Mouse (Mus musculus): ENCODE measurements around the gene Haus8. TPM values are rescaled to one million over a fixed set of nuclear protein-coding genes. Genes with fewer than 3 reads are reported as not detected.
"Not testable (repeated sequence)": the region's sequence is repeated elsewhere in the genome, so short reads cannot be mapped to it uniquely, and the experiment has no call there.

The Haus8 gene
- polyA plus RNA-seq, 1 experiment from 2014 or later: 51.5 TPM

- ATAC-seq (no peak), DNase-seq (ENCODE audit: low spot score) (no peak)
- Histone ChIP-seq H3K36me3 (ENCODE audit: control insufficient read depth, insufficient read depth, low read length) (no peaks in the 10 kb centered on the region), H3K9me3 (replicated peaks; ENCODE audit: control insufficient read depth, low read length) (no peaks in the 10 kb centered on the region), H3K4me3 (ENCODE audit: low read depth, low read length) (no peak overlapping the region), H3K9ac (ENCODE audit: low read length) (no peak overlapping the region), H3K4me2 (ENCODE audit: low read length) (no peak overlapping the region), H3K27ac (ENCODE audit: low read depth, low read length) (no peak overlapping the region), H3K4me1 (ENCODE audit: control insufficient read depth, insufficient read depth, low read length) (peaks cover 10% of the 10 kb centered on the region), H3K27me3 (replicated peaks; ENCODE audit: control insufficient read depth, insufficient read depth, low read length) (no peaks in the 10 kb centered on the region)
- 84% methylated on average over 3 of the region's 3 CpGs for WGBS
Measured at GRCm38 (mm10) chr8:71276166-71276565, 3.4 kb upstream of the Haus8 start.

GRCm38 (mm10) chr8:71274478-71274877, 1.7 kb upstream of the Haus8 start:
- ATAC-seq (no peak), DNase-seq (ENCODE audit: low spot score) (no peak)
- Histone ChIP-seq H3K9ac (ENCODE audit: low read length) (no peak overlapping the region), H3K36me3 (ENCODE audit: control insufficient read depth, insufficient read depth, low read length) (no peaks in the 10 kb centered on the region), H3K4me3 (ENCODE audit: low read depth, low read length) (no peak overlapping the region), H3K4me2 (ENCODE audit: low read length) (no peak overlapping the region), H3K9me3 (replicated peaks; ENCODE audit: control insufficient read depth, low read length) (no peaks in the 10 kb centered on the region), H3K27me3 (replicated peaks; ENCODE audit: control insufficient read depth, insufficient read depth, low read length) (no peaks in the 10 kb centered on the region), H3K27ac (ENCODE audit: low read depth, low read length) (no peak overlapping the region), H3K4me1 (ENCODE audit: control insufficient read depth, insufficient read depth, low read length) (peaks cover 10% of the 10 kb centered on the region)

GRCm38 (mm10) chr8:71273151-71273510, 397 bp upstream of the Haus8 start:
- Histone ChIP-seq H3K9ac (ENCODE audit: low read length) (peak overlapping the region; percentile 77), H3K4me1 (ENCODE audit: control insufficient read depth, insufficient read depth, low read length) (peaks cover 10% of the 10 kb centered on the region), H3K4me2 (ENCODE audit: low read length) (peak overlapping the region; percentile 80), H3K36me3 (ENCODE audit: control insufficient read depth, insufficient read depth, low read length) (no peaks in the 10 kb centered on the region), H3K27me3 (replicated peaks; ENCODE audit: control insufficient read depth, insufficient read depth, low read length) (no peaks in the 10 kb centered on the region), H3K4me3 (ENCODE audit: low read depth, low read length) (peak overlapping the region; percentile 78), H3K9me3 (replicated peaks; ENCODE audit: control insufficient read depth, low read length) (no peaks in the 10 kb centered on the region), H3K27ac (ENCODE audit: low read depth, low read length) (peak overlapping the region; percentile 63)
- DNase-seq (ENCODE audit: low spot score): peak; percentile 6
- no peak for ATAC-seq
- WGBS: under 1% methylated on average over 14 of the region's 14 CpGs

GRCm38 (mm10) chr8:71271630-71272029, 1.1 kb downstream of the Haus8 start:
- Histone ChIP-seq H3K4me1 (ENCODE audit: control insufficient read depth, insufficient read depth, low read length) (peaks cover 10% of the 10 kb centered on the region), H3K27ac (ENCODE audit: low read depth, low read length) (peak overlapping the region; percentile 15; the same call in 1 of the 2 replicates), H3K4me2 (ENCODE audit: low read length) (peak overlapping the region; percentile 55), H3K9me3 (replicated peaks; ENCODE audit: control insufficient read depth, low read length) (no peaks in the 10 kb centered on the region), H3K4me3 (ENCODE audit: low read depth, low read length) (peak overlapping the region; percentile 78), H3K36me3 (ENCODE audit: control insufficient read depth, insufficient read depth, low read length) (no peaks in the 10 kb centered on the region), H3K27me3 (replicated peaks; ENCODE audit: control insufficient read depth, insufficient read depth, low read length) (no peaks in the 10 kb centered on the region), H3K9ac (ENCODE audit: low read length) (peak overlapping the region; percentile 64)
- WGBS: 23% methylated on average over 5 of the region's 5 CpGs
- DNase-seq (ENCODE audit: low spot score) (no peak), ATAC-seq (peak; percentile 4)

- H3K9me3 ChIP-seq (replicated peaks; ENCODE audit: control insufficient read depth, low read length); H3K4me2 ChIP-seq (ENCODE audit: low read length); H3K27me3 ChIP-seq (replicated peaks; ENCODE audit: control insufficient read depth, insufficient read depth, low read length); H3K4me3 ChIP-seq (ENCODE audit: low read depth, low read length); H3K4me1 ChIP-seq (ENCODE audit: control insufficient read depth, insufficient read depth, low read length); H3K36me3 ChIP-seq (ENCODE audit: control insufficient read depth, insufficient read depth, low read length); DNase-seq (ENCODE audit: low spot score); H3K9ac ChIP-seq (ENCODE audit: low read length); H3K27ac ChIP-seq (ENCODE audit: low read depth, low read length); ATAC-seq: not testable (repeated sequence)
- 95% methylated on average over 6 of the region's 6 CpGs for WGBS
Measured at GRCm38 (mm10) chr8:71268286-71268685, 4.4 kb downstream of the Haus8 start.

GRCm38 (mm10) chr8:71267690-71268089, 5.0 kb downstream of the Haus8 start:
- no peaks in the 10 kb centered on the region for H3K27me3 ChIP-seq (replicated peaks; ENCODE audit: control insufficient read depth, insufficient read depth, low read length)
- H3K4me1 ChIP-seq (ENCODE audit: control insufficient read depth, insufficient read depth, low read length): 0 out of 2 replicates have a peak, but pooled peaks cover 4% of the 10 kb centered on the region
- no peaks in the 10 kb centered on the region for H3K9me3 ChIP-seq (replicated peaks; ENCODE audit: control insufficient read depth, low read length)
- ATAC-seq (no peak), DNase-seq (ENCODE audit: low spot score) (no peak)
- no peak overlapping the region for H3K27ac ChIP-seq (ENCODE audit: low read depth, low read length)
- WGBS: 98% methylated on average over 2 of the region's 2 CpGs
- H3K4me2 ChIP-seq (ENCODE audit: low read length): no peak overlapping the region
- H3K36me3 ChIP-seq (ENCODE audit: control insufficient read depth, insufficient read depth, low read length): peaks cover 3% of the 10 kb centered on the region; the same call in 1 of the 2 replicates
- H3K9ac ChIP-seq (ENCODE audit: low read length): no peak overlapping the region
- H3K4me3 ChIP-seq (ENCODE audit: low read depth, low read length): no peak overlapping the region

- Histone ChIP-seq H3K36me3 (ENCODE audit: control insufficient read depth, insufficient read depth, low read length) (peaks cover 24% of the 10 kb centered on the region), H3K4me3 (ENCODE audit: low read depth, low read length) (no peak overlapping the region), H3K9ac (ENCODE audit: low read length) (no peak overlapping the region), H3K9me3 (replicated peaks; ENCODE audit: control insufficient read depth, low read length) (no peaks in the 10 kb centered on the region), H3K4me2 (ENCODE audit: low read length) (no peak overlapping the region), H3K27ac (ENCODE audit: low read depth, low read length) (no peak overlapping the region), H3K27me3 (replicated peaks; ENCODE audit: control insufficient read depth, insufficient read depth, low read length) (no peaks in the 10 kb centered on the region), H3K4me1 (ENCODE audit: control insufficient read depth, insufficient read depth, low read length) (no peaks in the 10 kb centered on the region)
- DNase-seq (ENCODE audit: low spot score) (no peak), ATAC-seq (no peak)
Measured at GRCm38 (mm10) chr8:71261234-71261633, 11.5 kb downstream of the Haus8 start.

GRCm38 (mm10) chr8:71256545-71257232, 16.0 kb downstream of the Haus8 start:
- Histone ChIP-seq H3K9ac (ENCODE audit: low read length) (no peak overlapping the region), H3K27me3 (replicated peaks; ENCODE audit: control insufficient read depth, insufficient read depth, low read length) (no peaks in the 10 kb centered on the region), H3K4me2 (ENCODE audit: low read length) (no peak overlapping the region), H3K36me3 (ENCODE audit: control insufficient read depth, insufficient read depth, low read length) (peaks cover 50% of the 10 kb centered on the region), H3K9me3 (replicated peaks; ENCODE audit: control insufficient read depth, low read length) (no peaks in the 10 kb centered on the region), H3K27ac (ENCODE audit: low read depth, low read length) (no peak overlapping the region), H3K4me1 (ENCODE audit: control insufficient read depth, insufficient read depth, low read length) (no peaks in the 10 kb centered on the region), H3K4me3 (ENCODE audit: low read depth, low read length) (no peak overlapping the region)
- 97% methylated on average over 3 of the region's 3 CpGs for WGBS
- no peak for DNase-seq (ENCODE audit: low spot score)
- ATAC-seq: no peak

- no peak for ATAC-seq
- no peak overlapping the region for H3K4me3 ChIP-seq (ENCODE audit: low read depth, low read length)
- H3K4me2 ChIP-seq (ENCODE audit: low read length): no peak overlapping the region
- no peaks in the 10 kb centered on the region for H3K4me1 ChIP-seq (ENCODE audit: control insufficient read depth, insufficient read depth, low read length)
- no peak for DNase-seq (ENCODE audit: low spot score)
- H3K27me3 ChIP-seq (replicated peaks; ENCODE audit: control insufficient read depth, insufficient read depth, low read length): no peaks in the 10 kb centered on the region
- H3K27ac ChIP-seq (ENCODE audit: low read depth, low read length): no peak overlapping the region
- H3K9ac ChIP-seq (ENCODE audit: low read length): no peak overlapping the region
- peaks cover 18% of the 10 kb centered on the region for H3K36me3 ChIP-seq (ENCODE audit: control insufficient read depth, insufficient read depth, low read length)
- no peaks in the 10 kb centered on the region for H3K9me3 ChIP-seq (replicated peaks; ENCODE audit: control insufficient read depth, low read length)
- WGBS: 82% methylated on average over 1 of the region's 1 CpGs
Measured at GRCm38 (mm10) chr8:71248203-71248602, 24.5 kb downstream of the Haus8 start.

Measured in forebrain, embryonic 14.5 days (tissue).